ENCODE assay signal across 9 mouse cellular contexts in the genomic region with DNA sequence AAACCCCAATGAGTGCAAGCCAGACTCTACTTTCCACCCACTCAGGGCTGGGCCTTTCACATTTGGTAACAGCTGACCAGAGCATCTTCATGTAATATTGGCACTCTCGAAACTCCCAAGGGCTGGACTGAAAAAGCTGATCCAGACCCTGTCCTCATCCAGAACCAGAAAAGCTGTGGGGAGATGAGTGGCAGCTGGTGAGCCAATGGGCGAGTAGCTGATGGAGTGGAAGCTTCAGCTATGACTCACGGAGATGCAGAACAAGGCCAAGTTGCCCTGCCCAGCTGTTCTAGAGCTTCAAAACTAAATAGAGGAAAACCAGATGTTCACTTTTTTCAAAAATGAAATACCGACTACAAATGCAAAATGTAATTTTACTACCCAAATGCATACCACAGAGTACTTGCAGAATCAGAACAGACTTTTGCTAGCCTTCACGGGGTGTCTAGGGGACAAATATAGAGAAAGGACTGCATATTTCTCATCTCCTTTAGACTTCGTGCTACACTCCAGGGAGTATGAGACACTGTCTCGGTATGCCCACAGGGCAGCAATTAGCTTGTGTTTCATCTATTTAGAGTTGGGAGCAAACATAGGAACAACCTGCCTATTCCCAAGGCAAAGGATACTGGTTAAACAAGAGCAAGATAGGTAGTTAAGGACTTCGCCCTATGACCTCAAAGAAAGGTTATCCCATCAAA. TPM values are rescaled to one million over a fixed set of nuclear protein-coding genes. Genes with fewer than 3 reads are reported as not detected.
DNase-seq lines count a peak whose midpoint lies in the region; ATAC-seq and TF ChIP-seq lines count a peak whose summit lies in the region.
"Had no signal": no experiment of that assay in that cellular context is flagged by ENCODE, and none has a peak within 500 bp of the region (broad histone marks: within the 10 kb centered on the region; RNA-seq: fewer than 3 reads in every experiment).

No protein-coding gene starts in this region.

- H3K4me3 ChIP-seq in C2C12 (ENCODE audit: insufficient read depth, poor library complexity, severe bottlenecking), result no peak overlapping the region
- no peak overlapping the region for H3K4me3 ChIP-seq in lung, postnatal 0 days (ENCODE audit: low read depth, low read length)
- H3K4me3 ChIP-seq in midbrain, embryonic 15.5 days, result no peak overlapping the region
- no peak overlapping the region for H3K4me3 ChIP-seq in forebrain, embryonic 13.5 days

- intact Hi-C loops in gastrocnemius, postnatal 14 days (cut with DNase I; ENCODE audit: low total_unique reads), result no loop called here

- no peak overlapping the region for H3K4me2 ChIP-seq in lung, postnatal 0 days (replicated peaks; ENCODE audit: low read depth, low read length)
- no peak overlapping the region for H3K4me2 ChIP-seq in midbrain, embryonic 15.5 days
- no peak overlapping the region for H3K4me2 ChIP-seq in forebrain, embryonic 13.5 days

- H3K79me2 ChIP-seq in C2C12 (ENCODE audit: control insufficient read depth, insufficient read depth), result no peaks in the 10 kb centered on the region

- H3K27me3 ChIP-seq in C2C12 (ENCODE audit: control insufficient read depth, insufficient read depth, insufficient read length), result no peaks in the 10 kb centered on the region
- no peaks in the 10 kb centered on the region for H3K27me3 ChIP-seq in lung, postnatal 0 days (replicated peaks; ENCODE audit: insufficient read depth, low read length)
- H3K27me3 ChIP-seq in midbrain, embryonic 15.5 days (replicated peaks), result no peaks in the 10 kb centered on the region
- H3K27me3 ChIP-seq in forebrain, embryonic 13.5 days, result no peaks in the 10 kb centered on the region

- no peak for TF ChIP-seq CTCF in C2C12 (IDR thresholded peaks at IDR 0.05; ENCODE audit: control insufficient read depth, insufficient read depth, insufficient read length)
- no peak for TF ChIP-seq CTCF in lung, postnatal 0 days (IDR thresholded peaks at IDR 0.05)

- peak; percentile 67 for TF ChIP-seq EP300 in lung, postnatal 0 days (IDR thresholded peaks at IDR 0.05)

- no peak for DNase-seq in frontal cortex, postnatal 10 days (ENCODE audit: low spot score in 2 of 2)
- peak; percentile 82 for DNase-seq in gastrocnemius, postnatal 14 days
- DNase-seq in lung, postnatal 0 days (ENCODE audit: low spot score), result peak; percentile 90
- no peak for DNase-seq in thymus, adult 18-20 months

- no peaks in the 10 kb centered on the region for H3K36me3 ChIP-seq in C2C12 (ENCODE audit: control insufficient read depth, insufficient read depth)
- no peaks in the 10 kb centered on the region for H3K36me3 ChIP-seq in lung, postnatal 0 days (ENCODE audit: insufficient read depth, low read length)
- no peaks in the 10 kb centered on the region for H3K36me3 ChIP-seq in midbrain, embryonic 15.5 days (replicated peaks)
- no peaks in the 10 kb centered on the region for H3K36me3 ChIP-seq in forebrain, embryonic 13.5 days (ENCODE audit: poor library complexity, severe bottlenecking)

- no peak overlapping the region for H3K27ac ChIP-seq in lung, postnatal 0 days (ENCODE audit: low read length)
- no peak overlapping the region for H3K27ac ChIP-seq in midbrain, embryonic 15.5 days
- no peak overlapping the region for H3K27ac ChIP-seq in forebrain, embryonic 13.5 days

- no peaks in the 10 kb centered on the region for H3K4me1 ChIP-seq in lung, postnatal 0 days (ENCODE audit: insufficient read depth, low read depth, low read length)
- no peaks in the 10 kb centered on the region for H3K4me1 ChIP-seq in midbrain, embryonic 15.5 days
- H3K4me1 ChIP-seq in forebrain, embryonic 13.5 days, result no peaks in the 10 kb centered on the region

- ATAC-seq in frontal cortex, adult (ENCODE audit: low TSS enrichment), result peak; percentile 76
- ATAC-seq in lung, postnatal 0 days, result peak; percentile 94
- ATAC-seq in midbrain, embryonic 15.5 days (replicated peaks), result no peak
- ATAC-seq in forebrain, embryonic 13.5 days, result no peak

- no peak overlapping the region for H3ac ChIP-seq in C2C12 (ENCODE audit: control insufficient read depth, insufficient read length, low read depth)

- H3K9ac ChIP-seq in lung, postnatal 0 days (replicated peaks; ENCODE audit: low read depth), result no peak overlapping the region
- H3K9ac ChIP-seq in midbrain, embryonic 15.5 days, result no peak overlapping the region
- H3K9ac ChIP-seq in forebrain, embryonic 13.5 days, result no peak overlapping the region

- 69% methylated on average over 8 of the region's 8 CpGs for WGBS in lung, postnatal 0 days
- 88% methylated on average over 8 of the region's 8 CpGs for WGBS in midbrain, embryonic 15.5 days
- WGBS in forebrain, embryonic 13.5 days, result 86% methylated on average over 8 of the region's 8 CpGs

- H3K79me3 ChIP-seq in C2C12 (ENCODE audit: low read depth), result no peaks in the 10 kb centered on the region

- no peaks in the 10 kb centered on the region for H3K9me3 ChIP-seq in lung, postnatal 0 days (ENCODE audit: low read length)
- no peaks in the 10 kb centered on the region for H3K9me3 ChIP-seq in midbrain, embryonic 15.5 days
- H3K9me3 ChIP-seq in forebrain, embryonic 13.5 days (replicated peaks), result no peaks in the 10 kb centered on the region

TF ChIP-seq in C2C12, 6 proteins besides CTCF, POLR2A, EP300 and RAD21:
- TF ChIP-seq MYOD1 (IDR thresholded peaks at IDR 0.05; ENCODE audit: control insufficient read depth, insufficient read length, low read depth) (peak; percentile 78), CEBPB (IDR thresholded peaks at IDR 0.05; ENCODE audit: low read depth) (no peak), MAX (IDR thresholded peaks at IDR 0.05) (peak; percentile 2), FOSL1 (IDR thresholded peaks at IDR 0.05; ENCODE audit: insufficient read depth, low read length, poor library complexity, severe bottlenecking) (peak; percentile 26), USF1 (IDR thresholded peaks at IDR 0.05; ENCODE audit: low read depth) (no peak), MYOG (IDR thresholded peaks at IDR 0.05; ENCODE audit: control insufficient read depth, extremely low read depth, insufficient read length) (no peak)

RNA-seq across cellular contexts. Expression of a gene that starts 22.7 kb away (rescaled TPM):
- polyA plus RNA-seq in C2C12 (2012; fragmentation: generic; extraction: Trizol), result 5.8 TPM
- 10 to 100 TPM; 67.2 to 85.5 TPM for total RNA-seq in gastrocnemius, postnatal 14 days (2021)
- polyA plus RNA-seq in lung, postnatal 0 days (2015; fragmentation: Nextera tagmentation; extraction: Ambion mirVana), result 62.4 and 81.7 TPM in 2 replicates
- 7.0 and 7.8 TPM in 2 replicates for polyA plus RNA-seq in midbrain, embryonic 15.5 days (2015; fragmentation: Nextera tagmentation; extraction: Ambion mirVana)
- polyA plus RNA-seq in forebrain, embryonic 13.5 days (2015; fragmentation: Nextera tagmentation; extraction: Ambion mirVana), result 6.6 and 7.3 TPM in 2 replicates
- total RNA-seq: common myeloid progenitor, adult 5-6 weeks had no signal

Comparison
In these comparisons a context has a peak if more than half of its experiments do, and no peak if none do; other contexts are left out.
1. ATAC-seq: peak in frontal cortex, adult (single experiment) and lung, postnatal 0 days (single experiment); none in midbrain, embryonic 15.5 days (single experiment) and forebrain, embryonic 13.5 days (single experiment).
2. DNase-seq: peak in gastrocnemius, postnatal 14 days (single experiment) and lung, postnatal 0 days (single experiment); none in frontal cortex, postnatal 10 days (0 of 2) and thymus, adult 18-20 months (0 of 2).